Mouse (Mus musculus): ENCODE results near the gene Zfp385a.

GRCm38 (mm10) chr15:103345789-103346188 is 5.9 kb upstream of the Zfp385a start:
- TF ChIP-seq MAX (IDR thresholded peaks at IDR 0.05; ENCODE audit: low read depth) (no peak), POLR2A (IDR thresholded peaks at IDR 0.05; ENCODE audit: insufficient read length, low read depth) (no peak), TCF3 (IDR thresholded peaks at IDR 0.05; ENCODE audit: insufficient read length, low read depth) (no peak), TCF12 (IDR thresholded peaks at IDR 0.05; ENCODE audit: insufficient read depth, poor library complexity, severe bottlenecking) (no peak), POLR2AphosphoS2 (IDR thresholded peaks at IDR 0.05; ENCODE audit: insufficient read length, low read depth) (peak; percentile 78), E2F4 (IDR thresholded peaks at IDR 0.05; ENCODE audit: insufficient read depth) (no peak), MYOD1 (IDR thresholded peaks at IDR 0.05; ENCODE audit: control insufficient read depth in 1 of 3, insufficient read length in 2 of 3, low read depth in 2 of 3) (no peak), USF1 (IDR thresholded peaks at IDR 0.05; ENCODE audit: low read depth) (no peak), MYOG (IDR thresholded peaks at IDR 0.05; ENCODE audit: control insufficient read depth in 1 of 3, insufficient read depth in 1 of 3, insufficient read length in 2 of 3, low read depth in 2 of 3) (no peak), CEBPB (IDR thresholded peaks at IDR 0.05; ENCODE audit: insufficient read depth, poor library complexity, severe bottlenecking) (no peak), SRF (IDR thresholded peaks at IDR 0.05; ENCODE audit: control insufficient read depth, insufficient read length, low read depth) (no peak), REST (IDR thresholded peaks at IDR 0.05; ENCODE audit: insufficient read depth, insufficient read length) (no peak)

Data from myocyte (in vitro differentiated cells).